Mouse (Mus musculus) CD8-positive naive resting alpha-beta T cell, adult 2 months (primary cell): ENCODE results near the gene Zfp820.
"Not testable (repeated sequence)": the region's sequence is repeated elsewhere in the genome, so short reads cannot be mapped to it uniquely, and the experiment has no call there.

Experiments used
- DNase-seq, 2 experiments: peaks; one replicate each; pipeline ENCODE4 v3.0.0; 2022; ENCODE audit warnings: low read depth in 2 of 2, low spot score in 2 of 2

Gene Zfp820

GRCm38 (mm10) chr17:21845545-21846321 lies at the start of gene Zfp820:
Gene Zfp820, minus strand, starts transcription at chr17:21845772.
- no peak for DNase-seq

DNA sequence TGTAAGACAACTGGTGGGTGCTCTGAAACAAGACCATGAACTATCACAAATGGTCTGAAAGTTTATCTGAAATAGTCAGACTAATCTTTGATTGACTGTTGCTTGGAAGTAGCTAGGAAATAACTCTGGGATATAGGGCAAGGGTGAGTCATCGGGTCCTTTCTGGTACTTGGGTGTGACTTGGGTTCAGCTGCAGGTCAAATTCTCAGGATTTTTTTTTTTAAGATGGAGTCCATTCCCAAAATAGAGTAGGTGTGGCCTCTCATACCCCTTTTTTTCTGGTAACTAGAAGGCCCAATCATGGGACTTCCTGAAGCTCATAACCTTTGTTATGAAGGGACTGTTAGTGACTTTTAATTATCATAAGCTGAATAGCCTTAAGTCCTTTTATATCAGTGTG lies 25.7 kb upstream of the Zfp820 start:
- no peak for DNase-seq

DNA sequence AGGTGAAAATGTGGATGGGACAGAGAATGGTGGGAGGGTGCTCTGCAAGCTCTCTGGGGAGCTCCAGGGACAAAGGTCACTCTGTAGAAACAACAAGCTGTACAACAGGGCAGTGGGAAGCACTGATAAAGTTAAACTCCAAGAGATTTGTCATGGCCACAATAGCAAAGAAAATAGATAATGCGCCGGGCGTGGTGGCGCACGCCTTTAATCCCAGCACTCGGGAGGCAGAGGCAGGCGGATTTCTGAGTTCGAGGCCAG lies 680 bp upstream of the Zfp820 start:
- not testable (repeated sequence) for DNase-seq

GRCm38 (mm10) chr17:21838510-21838909 lies 7.1 kb downstream of the Zfp820 start:
- DNase-seq: no peak

DNA sequence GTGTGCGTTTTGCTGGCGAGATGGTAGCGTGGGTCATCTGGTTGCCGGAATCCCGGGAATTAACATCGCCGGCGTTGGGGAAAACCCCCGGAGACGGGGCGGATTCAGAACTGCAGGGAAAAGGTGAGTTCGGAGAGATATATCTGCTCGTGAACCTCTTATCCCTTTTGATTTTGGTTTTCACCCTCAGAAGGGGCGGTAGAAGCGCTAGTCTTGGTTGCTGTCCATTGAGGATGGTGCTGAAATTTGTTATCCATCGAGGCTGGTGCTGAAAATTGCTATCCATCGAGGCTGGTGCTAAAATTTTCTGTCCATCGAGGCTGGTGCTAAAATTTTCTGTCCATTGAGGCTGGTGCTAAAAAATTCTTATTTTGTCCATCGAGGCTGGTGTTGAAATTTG lies 44.2 kb downstream of the Zfp820 start:
- DNase-seq: not testable (repeated sequence)

DNA sequence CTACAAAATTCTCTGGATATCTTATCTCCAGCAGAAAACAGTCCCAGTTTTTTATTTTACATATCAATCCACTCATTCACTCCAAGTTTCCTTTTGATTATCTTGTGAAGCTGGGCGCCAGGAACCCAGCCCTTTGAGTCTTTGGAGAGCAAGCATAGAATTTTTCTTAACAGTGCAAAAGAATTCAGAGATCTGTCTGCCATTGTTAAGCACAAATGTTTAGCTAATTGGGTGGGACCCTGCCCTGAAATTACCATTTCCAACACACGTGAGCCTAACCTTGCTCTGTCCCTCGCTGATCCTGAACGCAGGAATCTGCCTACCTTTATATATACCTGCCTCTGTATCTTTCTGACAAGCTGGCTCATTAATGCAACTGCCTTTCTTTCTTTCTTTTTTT lies 53.3 kb downstream of the Zfp820 start:
- no peak for DNase-seq

GRCm38 (mm10) chr17:21770336-21770735 lies 75.2 kb downstream of the Zfp820 start:
- DNase-seq: no peak
